Mouse (Mus musculus): ENCODE measurements around the gene Igsf21. TPM values are rescaled to one million over a fixed set of nuclear protein-coding genes. Genes with fewer than 3 reads are reported as not detected.

Igsf21 gene
- total RNA-seq, 2 experiments from 2014 or later: 43.1 to 50.8 TPM

GRCm38 (mm10) chr4:140010728-140011470, 235.7 kb downstream of the Igsf21 start:
- DNase-seq (ENCODE audit: extremely low spot score in 1 of 2, low spot score in 1 of 2): no peak

DNA sequence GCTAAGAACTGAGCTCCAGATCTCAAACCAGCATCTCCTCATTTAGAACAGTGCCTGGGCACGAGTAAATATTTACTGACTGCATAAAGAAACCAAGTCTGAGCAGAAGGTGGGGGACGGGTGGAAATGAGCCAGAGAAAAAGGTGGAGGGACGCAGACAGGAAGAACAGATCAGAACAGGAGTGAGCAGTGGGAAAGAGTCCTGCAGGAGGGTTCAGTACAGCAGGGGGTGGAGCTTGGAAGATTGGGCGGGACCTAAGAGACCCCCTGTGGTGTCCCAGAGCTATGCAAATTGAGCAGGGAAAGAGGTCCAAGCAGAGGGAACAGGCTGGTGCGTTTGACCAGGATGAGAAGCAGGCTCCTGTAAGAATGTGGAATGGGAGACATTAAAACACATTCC, 241.7 kb downstream of the Igsf21 start:
- DNase-seq (ENCODE audit: extremely low spot score in 1 of 2, low spot score in 1 of 2): no peak

DNA sequence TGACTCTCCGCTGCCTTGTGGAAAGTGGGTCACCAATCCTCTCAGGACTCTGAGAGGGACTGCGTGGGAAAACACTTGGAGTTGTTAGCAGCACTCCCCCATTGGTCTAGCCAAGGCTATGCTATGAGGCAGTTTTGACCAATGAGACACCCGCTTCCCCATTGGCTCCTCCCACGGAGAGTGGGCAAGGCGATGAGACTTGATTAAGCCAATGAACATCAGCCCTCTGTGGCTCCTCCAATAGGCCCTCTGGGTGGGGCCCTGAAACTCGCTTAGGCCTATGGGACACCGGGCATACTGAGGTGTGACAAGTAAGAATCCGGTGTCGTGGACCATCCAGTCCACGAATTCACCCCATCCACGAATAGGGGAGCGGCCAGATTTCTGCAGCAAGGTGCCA, 242.4 kb downstream of the Igsf21 start:
- DNase-seq (ENCODE audit: extremely low spot score in 1 of 2, low spot score in 1 of 2): no peak

- DNase-seq (ENCODE audit: extremely low spot score in 1 of 2, low spot score in 1 of 2): no peak
These were observed 244.5 kb downstream of the Igsf21 start for GRCm38 (mm10) chr4:140002069-140002468.

GRCm38 (mm10) chr4:140000911-140001310, 245.7 kb downstream of the Igsf21 start:
- DNase-seq (ENCODE audit: extremely low spot score in 1 of 2, low spot score in 1 of 2): no peak

GRCm38 (mm10) chr4:139999033-139999432, 247.6 kb downstream of the Igsf21 start:
- DNase-seq (ENCODE audit: extremely low spot score in 1 of 2, low spot score in 1 of 2): no peak

DNA sequence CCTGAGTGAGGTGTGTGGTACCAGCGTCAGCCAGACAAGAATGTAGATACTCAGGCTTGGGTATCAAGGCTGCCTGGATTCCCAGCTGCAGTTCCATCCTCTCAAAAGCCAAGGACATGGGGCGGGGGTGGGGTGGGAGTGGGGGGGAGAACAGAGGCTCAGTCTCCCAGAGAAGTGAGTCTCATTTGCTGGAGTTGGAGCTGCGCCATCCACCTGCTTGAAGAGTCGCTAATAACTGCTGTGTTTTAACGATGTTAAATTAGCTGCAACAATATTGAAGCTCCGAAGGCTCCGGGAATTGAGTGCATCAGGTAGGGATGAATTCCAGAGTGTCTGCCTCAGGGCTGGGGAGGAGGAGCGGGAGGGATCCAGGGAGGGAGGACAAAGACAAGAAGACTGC, 250.9 kb downstream of the Igsf21 start:
- no peak for DNase-seq (ENCODE audit: extremely low spot score in 1 of 2, low spot score in 1 of 2)

- no peak for DNase-seq (ENCODE audit: extremely low spot score in 1 of 2, low spot score in 1 of 2)
These were observed 253.4 kb downstream of the Igsf21 start for GRCm38 (mm10) chr4:139993111-139993755.

DNA sequence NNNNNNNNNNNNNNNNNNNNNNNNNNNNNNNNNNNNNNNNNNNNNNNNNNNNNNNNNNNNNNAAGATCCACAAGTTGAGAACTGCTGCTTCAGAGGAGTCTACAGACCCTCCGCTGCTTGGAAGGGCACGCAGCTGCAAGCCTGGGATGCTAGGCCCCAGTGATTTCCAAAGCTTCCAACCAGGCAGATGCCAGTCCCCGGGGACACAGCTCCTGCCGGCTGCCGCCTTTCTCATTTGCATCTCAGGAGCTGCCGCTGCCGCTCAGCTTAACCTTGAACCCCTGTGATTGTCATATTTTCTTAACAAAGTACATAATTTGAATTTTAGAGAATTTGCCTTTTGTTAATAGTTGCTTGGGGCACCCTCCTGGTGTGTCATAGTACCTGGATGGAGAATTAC, 259.7 kb downstream of the Igsf21 start:
- no peak for DNase-seq (ENCODE audit: extremely low spot score in 1 of 2, low spot score in 1 of 2)

GRCm38 (mm10) chr4:139978716-139979115, 267.9 kb downstream of the Igsf21 start:
- no peak for DNase-seq (ENCODE audit: extremely low spot score in 1 of 2, low spot score in 1 of 2)

DNA sequence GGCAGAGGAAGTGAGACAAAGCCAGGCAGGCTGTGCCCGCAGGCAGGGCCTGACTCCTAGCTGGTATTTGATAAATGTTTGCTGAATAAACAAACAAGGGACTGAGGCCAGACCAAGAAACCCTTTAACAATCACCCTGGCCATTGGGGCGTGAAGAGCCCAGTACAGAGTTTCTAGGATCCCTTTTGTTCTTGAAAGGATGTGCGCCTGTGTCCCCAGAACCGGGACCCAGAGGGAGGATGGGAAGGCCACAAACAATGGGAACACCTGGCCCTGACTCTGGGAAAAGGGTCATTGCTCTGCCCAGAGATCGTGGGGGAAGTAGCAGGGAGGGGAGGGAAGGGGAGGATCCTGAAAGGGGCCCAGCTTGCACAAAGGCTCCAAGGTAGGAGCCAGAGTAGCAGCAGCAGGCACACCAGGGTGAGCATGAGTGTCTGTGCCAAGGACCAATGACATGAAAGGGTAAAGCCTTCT, 269.2 kb downstream of the Igsf21 start:
- DNase-seq (ENCODE audit: extremely low spot score in 1 of 2, low spot score in 1 of 2): no peak
